Mouse (Mus musculus): ENCODE results near the gene Gk5. TPM values are rescaled to one million over a fixed set of nuclear protein-coding genes. Genes with fewer than 3 reads are reported as not detected.

Gene Gk5
- polyA plus RNA-seq, 1 experiment from 2014 or later = 9.6 TPM

Other genes with a start within 250 kb of the Gk5 start
- gene Xrn1, start 164.6 kb upstream of the Gk5 start, polyA plus RNA-seq (2015; fragmentation: Nextera tagmentation; extraction: Ambion mirVana) = 14.8 and 15.3 TPM in 2 replicates
- gene Tfdp2, start 76.9 kb downstream of the Gk5 start, polyA plus RNA-seq (2015; fragmentation: Nextera tagmentation; extraction: Ambion mirVana) = 38.9 and 43.2 TPM in 2 replicates
- 164 and 165 TPM in 2 replicates for gene Atp1b3, start 245.1 kb downstream of the Gk5 start, polyA plus RNA-seq (2015; fragmentation: Nextera tagmentation; extraction: Ambion mirVana)

Data from stomach, embryonic 15.5 days (tissue).